Mouse (Mus musculus) adrenal gland, adult 10 weeks (tissue): Measurements from ENCODE around the gene Angptl4. TPM values are rescaled to one million over a fixed set of nuclear protein-coding genes. Genes with fewer than 3 reads are reported as not detected.

ENCODE experiments used
- polyA plus RNA-seq: library from polyadenylated mRNA; stranded (reverse); fragments of 350-450 nt; fragmentation: Illumina TruSeq; extraction: RNeasy Lipid Tissue Mini Kit (QIAGEN cat#74804); gene quantifications from one replicate; pipeline ENCODE4 v1.2.3, GENCODE M21; 2014; ENCODE audit warnings: low read depth, low replicate concordance

The Angptl4 gene
- polyA plus RNA-seq: 4.9 TPM

DNA sequence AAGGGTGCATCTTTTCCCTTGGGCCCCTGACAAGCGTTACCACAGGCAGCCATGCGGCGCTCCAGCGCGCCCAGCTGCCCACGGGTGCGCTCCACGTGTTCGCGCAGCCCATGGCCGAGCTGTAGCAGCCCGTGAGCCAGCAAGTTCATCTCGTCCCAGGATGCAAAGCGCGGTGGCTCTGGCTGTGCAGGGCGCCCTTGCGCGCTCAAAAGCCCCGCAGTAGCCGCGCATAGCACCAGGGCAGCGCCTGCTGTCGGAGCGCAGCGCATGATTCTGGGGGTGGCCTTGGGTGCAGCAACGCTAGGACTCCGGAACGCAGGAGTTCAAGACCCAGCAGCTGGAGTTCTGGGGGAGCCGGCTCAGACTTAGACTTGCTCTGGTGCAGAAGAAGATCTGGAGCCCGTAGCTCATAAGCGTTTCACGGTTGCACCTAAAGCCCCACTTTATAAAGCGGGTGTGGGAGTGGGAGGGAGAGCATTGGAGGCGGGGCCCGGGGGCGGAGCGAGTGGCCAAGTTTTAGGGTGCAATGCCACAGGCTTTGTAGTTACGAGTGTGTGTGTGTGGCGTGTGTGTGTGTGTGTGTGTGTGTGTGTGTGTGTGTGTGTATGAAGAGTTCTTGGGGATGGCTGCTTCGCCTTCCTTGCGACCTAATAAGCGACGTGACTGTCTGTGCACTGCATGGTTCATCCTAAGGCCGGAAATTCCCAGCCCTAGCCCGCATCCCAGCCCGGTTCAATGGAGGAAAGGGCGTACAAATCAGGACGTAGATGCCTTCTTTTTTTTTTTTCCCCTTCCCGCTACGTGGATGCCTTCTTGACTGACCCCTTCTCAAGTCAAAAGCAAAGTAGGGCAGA lies at the start of gene Angptl4:
TSS of gene Angptl4 (minus strand) at position 707 of the 854 bp plus-strand sequence.

DNA sequence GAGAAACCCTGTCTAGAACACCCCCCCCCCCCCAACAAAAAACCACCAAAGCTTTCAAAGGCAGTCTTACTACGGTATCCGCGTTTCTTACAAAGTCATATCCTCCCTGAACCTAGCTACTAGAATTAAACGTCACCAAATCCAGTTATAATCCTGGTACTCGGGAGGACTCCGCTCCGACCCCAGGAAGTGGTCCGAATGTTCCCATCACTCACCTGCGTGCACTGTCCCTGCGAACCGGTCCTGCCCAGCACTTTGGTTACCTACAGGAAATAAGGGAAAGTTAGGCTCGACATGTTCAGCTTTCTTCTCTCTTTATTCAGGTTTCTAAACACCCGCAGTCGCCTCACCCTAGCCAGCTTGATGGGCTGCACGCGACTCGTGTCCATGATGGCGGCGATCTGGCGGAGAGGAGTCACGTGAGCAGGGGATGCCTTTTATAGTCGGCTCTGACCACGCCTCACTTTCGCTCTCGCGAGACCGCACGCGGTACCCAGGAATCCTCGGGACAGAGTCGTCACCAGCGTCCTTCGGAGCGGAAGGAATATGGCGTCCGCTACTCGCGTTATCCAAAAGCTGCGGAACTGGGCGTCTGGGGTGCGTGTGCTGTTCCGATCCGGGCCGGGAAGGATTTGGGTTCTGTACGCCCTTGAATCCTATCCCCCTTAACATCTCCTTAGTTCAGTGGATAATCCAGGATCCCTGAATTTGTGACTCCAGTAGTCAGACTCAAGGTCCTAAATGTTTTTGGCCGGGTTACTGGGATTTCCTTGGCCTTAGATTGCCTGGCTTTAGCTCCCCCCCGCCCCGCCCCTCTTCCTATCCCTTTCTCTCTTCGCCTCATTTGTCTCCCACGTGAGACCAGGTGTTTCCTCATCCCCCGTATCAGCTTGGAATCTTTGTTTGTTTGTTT lies 42.7 kb upstream of the Angptl4 start, which contains the start of the genes Rps28 and Ndufa7:
TSS of gene Rps28 (minus strand) at position 479 of the 913 bp plus-strand sequence.
TSS of gene Ndufa7 (plus strand) at position 489 of the 913 bp plus-strand sequence.

DNA sequence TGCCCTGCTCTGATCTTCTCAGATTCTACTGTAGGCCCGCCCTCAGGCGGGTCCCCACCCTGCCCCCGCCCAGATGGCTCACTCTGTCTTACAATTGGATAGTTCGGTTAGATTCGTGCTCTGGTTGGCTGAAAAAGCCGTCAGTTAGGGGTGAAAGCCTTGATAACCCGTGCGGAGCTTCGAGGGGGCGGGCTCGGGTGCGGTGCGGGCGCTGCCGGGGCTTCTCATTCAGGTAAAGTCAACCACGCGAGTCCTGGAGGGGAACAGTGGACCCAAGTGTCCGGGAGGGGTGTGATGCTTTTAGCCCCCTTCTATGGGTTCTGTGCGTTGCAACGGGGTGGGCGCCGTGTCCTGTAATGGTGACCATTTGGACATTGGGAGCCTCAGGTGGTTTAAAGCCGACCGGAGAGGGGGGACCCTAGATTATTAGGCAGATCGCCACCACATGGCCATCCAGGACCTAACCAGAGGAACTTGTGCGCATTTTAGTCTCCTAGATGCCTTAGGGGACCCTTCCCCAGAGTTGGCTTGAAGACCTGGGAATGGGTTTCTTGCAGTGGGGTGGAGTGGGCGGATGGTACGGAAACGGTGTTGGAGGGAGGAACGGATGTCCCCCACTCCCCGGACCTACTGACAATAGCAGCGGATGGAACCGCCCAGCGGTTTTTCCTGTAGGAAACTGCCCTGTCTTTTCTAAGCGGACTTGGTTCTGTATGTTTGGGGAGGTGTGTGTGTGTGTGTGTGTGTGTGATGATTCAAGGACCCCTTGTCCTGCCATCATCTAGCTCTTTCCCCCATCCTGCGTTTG lies 28.9 kb upstream of the Angptl4 start, which contains the start of gene Kank3:
TSS of gene Kank3 (plus strand) at position 186 of the 808 bp plus-strand sequence.

DNA sequence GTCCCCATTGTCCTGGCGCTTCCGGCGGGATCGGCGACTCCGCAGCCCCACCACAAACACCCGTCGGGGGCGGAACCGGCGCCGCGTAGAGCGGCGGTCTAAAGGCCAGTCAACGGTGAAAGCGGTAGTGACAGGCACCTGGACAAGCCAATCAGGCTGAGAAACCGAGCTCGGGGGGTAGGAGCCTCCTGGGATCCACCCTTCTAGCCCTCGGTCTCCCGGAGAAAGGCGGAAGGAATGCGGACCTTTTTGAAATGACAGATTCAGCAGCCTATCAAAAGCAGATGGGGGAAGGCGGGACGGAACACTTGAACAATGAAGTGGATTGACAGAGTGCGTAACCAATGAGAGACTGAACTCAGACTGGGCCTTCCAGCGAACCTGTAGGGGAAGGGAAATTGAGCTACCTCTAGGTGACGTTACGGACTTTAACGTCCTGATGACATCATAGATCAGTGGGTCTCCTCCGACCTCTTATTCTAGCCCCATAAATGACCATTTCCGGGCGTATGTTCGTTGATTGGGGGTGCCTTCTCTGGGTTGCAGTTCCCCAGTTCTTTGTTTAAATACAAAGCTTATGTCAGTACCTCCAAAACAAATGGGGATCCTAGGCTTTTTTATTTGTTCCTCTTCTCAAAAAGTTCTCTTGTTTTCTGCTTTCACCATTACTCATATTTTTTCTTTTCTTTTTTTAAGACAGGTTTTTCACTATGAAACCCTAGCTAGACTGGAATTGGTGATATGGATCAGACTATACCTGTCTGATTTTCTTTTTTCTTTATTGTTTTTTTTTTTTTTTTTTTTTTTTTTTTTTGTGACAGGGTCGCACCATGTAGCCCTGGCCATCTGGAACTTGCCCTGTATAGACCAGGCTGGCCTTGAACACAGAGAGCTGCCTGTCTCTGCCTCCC lies 21.1 kb downstream of the Angptl4 start, which contains the start of gene Rab11b:
TSS of gene Rab11b (minus strand) at position 276 of the 911 bp plus-strand sequence.

Other genes starting within 250 kb of the Angptl4 start
- 0.82 TPM for gene Myo1f, start 226.1 kb downstream of the Angptl4 start, polyA plus RNA-seq
- gene Zfp414, start 152.7 kb downstream of the Angptl4 start, polyA plus RNA-seq: 2.3 TPM
- not detected for gene Pram1, start 143.8 kb downstream of the Angptl4 start, polyA plus RNA-seq
- 396 TPM for gene Hnrnpm, start 95.0 kb downstream of the Angptl4 start, polyA plus RNA-seq
- gene March2, start 63.2 kb downstream of the Angptl4 start, polyA plus RNA-seq: 39.7 TPM
- 40.2 TPM for gene Rab11b, start 21.3 kb downstream of the Angptl4 start, polyA plus RNA-seq
- 17.0 TPM for gene Kank3, start 28.7 kb upstream of the Angptl4 start, polyA plus RNA-seq
- gene Rps28, start 42.7 kb upstream of the Angptl4 start, polyA plus RNA-seq: 62.1 TPM
- 29.1 TPM for gene Ndufa7, start 42.7 kb upstream of the Angptl4 start, polyA plus RNA-seq
- gene Cd320, start 61.3 kb upstream of the Angptl4 start, polyA plus RNA-seq: 7.3 TPM
- gene Gm7029, start 92.0 kb upstream of the Angptl4 start, polyA plus RNA-seq: not detected
- gene Kifc1, start 108.8 kb upstream of the Angptl4 start, polyA plus RNA-seq: not detected
- gene Platr17, start 123.3 kb upstream of the Angptl4 start, polyA plus RNA-seq: not detected
- 9.9 TPM for gene Daxx, start 127.6 kb upstream of the Angptl4 start, polyA plus RNA-seq
- 43.1 TPM for gene Tapbp, start 134.1 kb upstream of the Angptl4 start, polyA plus RNA-seq
- gene Zbtb22, start 134.1 kb upstream of the Angptl4 start, polyA plus RNA-seq: 1.3 TPM
- 3.8 TPM for gene Rgl2, start 147.7 kb upstream of the Angptl4 start, polyA plus RNA-seq
- 14.8 TPM for gene Pfdn6, start 158.5 kb upstream of the Angptl4 start, polyA plus RNA-seq
- 0.70 TPM for gene Wdr46, start 158.8 kb upstream of the Angptl4 start, polyA plus RNA-seq
- gene B3galt4, start 169.7 kb upstream of the Angptl4 start, polyA plus RNA-seq: 0.35 TPM
- gene Vps52, start 174.0 kb upstream of the Angptl4 start, polyA plus RNA-seq: 6.1 TPM
- gene Rps18, start 174.2 kb upstream of the Angptl4 start, polyA plus RNA-seq: 17.8 TPM
- 201 TPM for gene H2-K1, start 218.5 kb upstream of the Angptl4 start, polyA plus RNA-seq
- gene Ring1, start 242.8 kb upstream of the Angptl4 start, polyA plus RNA-seq: 1.9 TPM
- 6.8 TPM for gene H2-Ke6, start 246.2 kb upstream of the Angptl4 start, polyA plus RNA-seq
- 0.82 TPM for gene Slc39a7, start 249.9 kb upstream of the Angptl4 start, polyA plus RNA-seq
- gene Rxrb, start 250.0 kb upstream of the Angptl4 start, polyA plus RNA-seq: 0.99 TPM